Mouse (Mus musculus) limb, embryonic 12.5 days (tissue): ENCODE measurements at regions not wholly inside any gene's neighbourhood (a gene's known extent, or its start where the extent isn't known, plus 50 kb on each side); places are given as distances from the start of the nearest gene placed in this dataset.

Source experiments
- ATAC-seq: fragments of 200-750 bp; cut with Nextera tagmentation; 2 replicates; pipeline ENCODE4 v1.8.0; 2017; ENCODE audit warnings: low read depth, moderate TSS enrichment; ENCODE audit not compliant: insufficient number of reproducible peaks, insufficient read depth, low FRiP score, low TSS enrichment
- H3K27ac ChIP-seq: fragments of 300-500 bp; sonication (generic); 2 replicates; pipeline ENCODE4 v1.5.1; 2016; ENCODE audit warnings: mild to moderate bottlenecking, moderate library complexity
- H3K27me3 ChIP-seq: fragments of 300-500 bp; sonication (generic); 2 replicates; pipeline ENCODE4 v1.6.1; 2016; ENCODE audit warnings: mild to moderate bottlenecking, moderate library complexity
- H3K36me3 ChIP-seq: fragments of 300-500 bp; sonication (generic); 2 replicates; pipeline ENCODE4 v1.6.1; 2016; ENCODE audit warnings: mild to moderate bottlenecking, moderate library complexity
- H3K4me1 ChIP-seq: fragments of 300-500 bp; sonication (generic); replicated peaks from 2 replicates; pipeline ENCODE4 v1.6.1; 2016
- H3K4me2 ChIP-seq: fragments of 300-500 bp; sonication (generic); 2 replicates; pipeline ENCODE4 v1.6.1; 2016; ENCODE audit warnings: mild to moderate bottlenecking, moderate library complexity
- H3K4me3 ChIP-seq: fragments of 300-500 bp; sonication (generic); replicated peaks from 2 replicates; pipeline ENCODE4 v1.5.1; 2016; ENCODE audit warnings: mild to moderate bottlenecking
- H3K9ac ChIP-seq: fragments of 300-500 bp; sonication (generic); replicated peaks from 2 replicates; pipeline ENCODE4 v1.6.1; 2016; ENCODE audit warnings: mild to moderate bottlenecking, moderate library complexity
- H3K9me3 ChIP-seq: fragments of 300-500 bp; sonication (generic); 2 replicates; pipeline ENCODE4 v1.6.1; 2016; ENCODE audit warnings: mild to moderate bottlenecking, moderate library complexity
- WGBS: fragments of 180-500 bp; shearing (Covaris S2); methylation state at CpG from one replicate; pipeline ENCODE4 v1.1.7; 2016; 5-methylcytosine and 5-hydroxymethylcytosine counted together

DNA sequence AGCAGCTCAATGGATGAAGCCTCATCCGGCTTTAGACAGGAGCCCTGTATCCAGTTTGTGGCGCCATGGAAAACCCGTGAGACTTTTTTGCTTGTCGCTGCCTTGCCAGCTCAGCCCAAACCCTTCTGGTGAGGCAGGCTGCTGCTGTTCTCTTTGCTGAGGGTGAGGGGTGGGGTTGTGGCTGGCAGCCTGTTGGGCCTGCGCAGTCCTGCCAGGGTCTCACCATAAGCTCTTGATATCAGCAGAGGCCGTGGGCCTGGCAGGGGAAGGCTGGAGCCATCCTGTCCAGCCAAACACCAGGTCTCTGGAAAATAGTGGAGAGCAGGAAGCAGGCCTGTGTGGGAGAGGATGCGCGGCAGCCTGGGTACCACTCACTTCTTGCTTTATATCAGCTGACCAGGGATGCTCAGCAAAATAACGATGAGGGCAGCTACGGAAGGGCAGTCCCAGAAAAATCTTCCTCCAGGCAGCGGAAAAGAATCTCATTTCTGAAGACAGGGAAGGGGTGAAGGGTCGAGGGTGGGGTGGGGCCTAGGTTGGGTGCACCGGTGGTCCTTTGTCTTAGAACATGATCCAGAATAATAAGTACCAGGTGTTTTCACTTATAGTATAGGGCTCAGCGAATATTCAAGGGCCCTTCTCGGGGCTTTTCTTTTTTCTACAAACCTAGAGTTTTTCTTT, 73.4 kb upstream of the Medag start:
- Histone ChIP-seq H3K9ac (no peak overlapping the region), H3K4me2 (peak overlapping the region; percentile 5; the same call in 1 of the 2 replicates), H3K4me1 (peaks cover 53% of the 10 kb centered on the region), H3K27me3 (no peaks in the 10 kb centered on the region), H3K9me3 (no peaks in the 10 kb centered on the region), H3K27ac (peak overlapping the region; percentile 81), H3K4me3 (no peak overlapping the region), H3K36me3 (no peaks in the 10 kb centered on the region)
- WGBS, result 35% methylated on average over 15 of the region's 15 CpGs
- no peak for ATAC-seq

DNA sequence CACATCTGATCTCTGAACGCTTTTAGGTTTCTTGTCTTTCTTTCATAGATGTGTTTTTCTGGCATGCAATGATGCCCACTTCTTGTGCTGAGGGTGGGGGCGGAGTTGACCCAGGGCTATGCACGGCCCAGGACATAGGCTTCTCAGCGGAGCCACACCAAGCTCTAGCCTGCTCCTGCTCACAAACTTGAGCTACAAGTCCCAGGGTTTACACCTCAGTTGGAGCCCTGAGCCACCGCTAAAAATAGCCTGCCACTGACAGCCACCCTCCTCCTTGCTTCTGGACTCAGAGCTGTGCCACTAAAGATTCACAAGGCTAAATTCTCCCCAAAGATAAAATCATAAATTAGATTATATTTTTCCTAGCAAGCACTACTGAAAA, 72.9 kb upstream of the Medag start:
- Histone ChIP-seq H3K4me1 (peaks cover 49% of the 10 kb centered on the region), H3K27ac (peak overlapping the region; percentile 81), H3K36me3 (no peaks in the 10 kb centered on the region), H3K4me2 (no peak overlapping the region), H3K9me3 (no peaks in the 10 kb centered on the region), H3K27me3 (no peaks in the 10 kb centered on the region), H3K9ac (0 out of 2 replicates have a peak overlapping the region, but pooled peaks have one; percentile 37), H3K4me3 (no peak overlapping the region)
- WGBS, result 40% methylated on average over 5 of the region's 5 CpGs
- ATAC-seq, result no peak

DNA sequence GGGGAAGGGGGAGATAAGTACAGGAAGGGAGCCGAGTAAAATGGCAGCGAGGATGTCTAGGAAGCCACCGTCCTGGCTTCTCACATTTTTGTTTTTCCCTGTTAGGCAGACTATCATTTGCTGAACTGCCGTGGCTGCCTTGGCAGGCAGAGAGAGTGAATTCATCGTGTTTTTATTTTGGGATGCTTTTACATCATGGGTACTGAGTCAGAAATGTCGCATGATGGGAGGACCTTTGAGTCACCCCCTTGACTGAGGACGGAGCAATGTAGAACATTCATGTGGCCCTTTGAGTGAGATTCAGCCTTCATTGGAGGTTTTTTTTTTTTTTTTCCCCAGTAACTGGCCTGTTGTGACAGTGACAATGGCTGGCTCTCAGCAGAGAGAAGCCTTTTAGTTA, 71.2 kb upstream of the Medag start:
- Histone ChIP-seq H3K4me3 (no peak overlapping the region), H3K27me3 (no peaks in the 10 kb centered on the region), H3K36me3 (no peaks in the 10 kb centered on the region), H3K9me3 (no peaks in the 10 kb centered on the region), H3K4me1 (peaks cover 33% of the 10 kb centered on the region), H3K27ac (no peak overlapping the region), H3K9ac (no peak overlapping the region), H3K4me2 (no peak overlapping the region)
- no peak for ATAC-seq
- 84% methylated on average over 7 of the region's 7 CpGs for WGBS

DNA sequence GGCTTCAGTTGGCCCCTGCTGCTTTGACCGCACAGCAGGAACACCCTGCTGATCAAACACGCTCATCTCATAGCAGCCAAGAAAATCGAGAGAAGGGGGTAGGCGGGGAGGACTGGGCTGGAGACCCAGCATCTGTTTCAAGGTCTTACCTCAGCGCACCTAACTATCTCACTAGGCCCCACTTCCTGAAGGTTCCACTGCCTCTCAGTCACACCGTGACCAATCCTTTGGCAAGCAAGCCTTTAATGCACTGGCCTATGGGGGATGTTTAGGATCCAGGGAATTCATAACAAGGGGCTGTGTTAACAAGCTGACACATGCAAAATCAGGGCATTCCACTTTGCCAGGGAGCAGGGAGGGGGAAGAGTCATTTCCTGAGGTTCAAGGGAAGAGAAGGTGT, 70.1 kb upstream of the Medag start:
- peak overlapping the region; percentile 53; the same call in 1 of the 2 replicates for H3K27ac ChIP-seq
- no peak for ATAC-seq

DNA sequence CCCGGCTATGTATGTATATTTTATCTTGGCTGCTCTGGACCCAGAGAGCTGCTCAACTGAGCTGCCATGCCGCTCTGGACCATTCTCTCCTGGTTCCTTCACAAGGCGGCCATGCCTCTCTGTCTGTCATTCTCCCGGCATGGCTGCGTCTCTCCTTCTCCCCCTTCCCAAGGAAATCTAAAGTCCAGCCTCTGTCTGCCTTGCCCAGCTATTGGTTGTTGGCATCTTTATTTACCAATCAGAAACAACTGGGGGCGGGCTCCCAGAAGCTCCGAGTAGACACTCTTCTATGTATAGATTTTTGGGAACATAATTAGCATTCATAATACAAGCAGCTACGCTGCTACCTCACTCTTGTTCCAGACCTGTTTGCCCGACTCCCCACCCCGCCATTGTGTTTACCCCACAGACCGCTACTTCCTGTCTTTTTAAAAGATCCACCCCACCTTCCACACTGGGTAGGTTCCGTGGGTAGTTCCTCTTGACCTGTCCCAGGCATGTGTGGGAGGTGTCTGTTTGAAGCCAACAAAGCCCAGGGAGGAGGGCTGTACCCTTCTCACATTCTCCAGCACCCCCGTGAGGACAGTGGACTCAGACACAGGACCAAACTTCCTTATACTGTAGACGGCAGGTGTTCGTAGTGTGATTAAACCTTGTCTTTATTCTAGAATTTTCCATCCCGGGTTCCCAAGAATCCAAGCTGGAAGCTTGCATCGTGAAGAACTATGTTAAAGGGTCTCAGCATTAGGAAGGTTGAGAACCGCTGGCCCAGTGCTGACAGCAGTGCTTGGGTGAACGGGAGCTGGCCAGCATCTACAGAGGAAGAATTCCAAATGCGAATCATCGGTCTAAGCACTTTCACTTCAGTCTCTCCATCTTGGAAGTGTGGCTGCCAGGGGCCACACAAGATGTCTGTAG, 67.7 kb upstream of the Medag start:
- no peak overlapping the region for H3K4me3 ChIP-seq
- H3K9ac ChIP-seq, result no peak overlapping the region
- H3K4me1 ChIP-seq, result peaks cover 27% of the 10 kb centered on the region
- WGBS, result 91% methylated on average over 21 of the region's 21 CpGs
- H3K27me3 ChIP-seq, result no peaks in the 10 kb centered on the region
- no peak overlapping the region for H3K27ac ChIP-seq
- no peak overlapping the region for H3K4me2 ChIP-seq
- H3K36me3 ChIP-seq, result no peaks in the 10 kb centered on the region
- H3K9me3 ChIP-seq, result no peaks in the 10 kb centered on the region
- no peak for ATAC-seq

More for the DNA sequence above, 70.1 kb upstream of the Medag start:
- no peaks in the 10 kb centered on the region for H3K27me3 ChIP-seq
- peaks cover 30% of the 10 kb centered on the region for H3K4me1 ChIP-seq
- no peak overlapping the region for H3K4me2 ChIP-seq
- H3K36me3 ChIP-seq, result no peaks in the 10 kb centered on the region
- no peak overlapping the region for H3K9ac ChIP-seq
- no peak overlapping the region for H3K4me3 ChIP-seq
- H3K9me3 ChIP-seq, result no peaks in the 10 kb centered on the region
- 59% methylated on average over 6 of the region's 6 CpGs for WGBS

DNA sequence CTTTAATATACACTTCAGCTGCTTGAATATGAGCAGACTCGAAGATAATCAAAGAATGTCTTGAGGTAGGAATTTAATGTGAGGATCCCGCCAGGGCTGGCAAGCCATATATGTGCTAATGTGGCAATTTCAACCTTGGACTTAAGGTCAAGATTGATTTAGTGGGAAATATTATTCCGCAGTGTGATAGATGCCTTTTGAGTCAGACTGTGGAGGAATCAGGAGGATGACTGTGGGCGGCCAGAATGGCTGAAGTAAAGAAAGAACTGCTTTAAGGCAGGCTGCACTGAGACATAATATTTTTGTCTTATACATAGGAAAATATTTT, 67.1 kb upstream of the Medag start:
- Histone ChIP-seq H3K4me2 (no peak overlapping the region), H3K27ac (no peak overlapping the region)
- 90% methylated on average over 4 of the region's 4 CpGs for WGBS

DNA sequence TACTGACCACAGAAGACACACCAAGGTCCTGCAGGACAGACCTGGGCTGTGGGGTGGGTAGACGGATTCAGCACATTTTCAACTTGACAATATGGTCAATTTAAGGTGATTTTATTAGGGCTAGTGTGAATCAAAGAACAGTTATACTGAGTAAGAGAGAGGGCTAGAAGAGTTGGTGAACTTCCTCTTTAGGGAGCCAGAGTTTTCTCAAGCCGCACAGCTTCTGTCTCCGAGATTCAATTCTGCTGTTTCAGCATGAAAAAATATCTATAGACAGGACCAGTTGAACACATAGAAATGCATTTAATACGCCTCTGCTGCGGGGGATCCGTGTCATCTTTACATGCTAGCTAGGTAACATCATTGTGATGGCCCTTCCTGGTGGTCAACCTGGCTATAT, 66.4 kb upstream of the Medag start:
- Histone ChIP-seq H3K4me2 (no peak overlapping the region), H3K36me3 (no peaks in the 10 kb centered on the region), H3K4me3 (no peak overlapping the region), H3K4me1 (peaks cover 23% of the 10 kb centered on the region), H3K9ac (no peak overlapping the region), H3K27me3 (no peaks in the 10 kb centered on the region), H3K9me3 (no peaks in the 10 kb centered on the region), H3K27ac (no peak overlapping the region)
- ATAC-seq, result no peak
- 91% methylated on average over 6 of the region's 6 CpGs for WGBS

More for the DNA sequence above, 67.1 kb upstream of the Medag start:
- Histone ChIP-seq H3K4me1 (peaks cover 23% of the 10 kb centered on the region), H3K9ac (no peak overlapping the region), H3K27me3 (no peaks in the 10 kb centered on the region), H3K4me3 (no peak overlapping the region), H3K36me3 (no peaks in the 10 kb centered on the region), H3K9me3 (no peaks in the 10 kb centered on the region)
- no peak for ATAC-seq

DNA sequence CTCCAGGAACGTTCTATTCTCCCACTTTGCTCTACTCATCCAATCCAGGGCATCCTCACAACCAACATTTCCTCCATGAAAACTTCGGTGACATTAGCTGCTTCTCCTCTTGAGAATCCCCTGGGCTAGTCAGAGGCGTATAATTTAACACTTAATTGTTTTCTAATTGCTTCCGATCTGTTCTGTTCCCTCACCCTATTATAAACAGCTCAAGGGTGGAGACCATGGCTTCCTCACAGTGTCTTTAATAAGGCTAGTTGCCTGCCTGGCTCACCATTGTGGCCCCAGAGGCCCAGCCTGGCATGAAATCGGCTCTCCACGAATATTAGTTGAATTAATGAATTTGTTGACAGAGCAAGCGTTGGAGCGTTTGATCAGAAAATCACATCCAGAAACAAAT, 61.9 kb upstream of the Medag start:
- ATAC-seq, result no peak
- no peaks in the 10 kb centered on the region for H3K36me3 ChIP-seq

DNA sequence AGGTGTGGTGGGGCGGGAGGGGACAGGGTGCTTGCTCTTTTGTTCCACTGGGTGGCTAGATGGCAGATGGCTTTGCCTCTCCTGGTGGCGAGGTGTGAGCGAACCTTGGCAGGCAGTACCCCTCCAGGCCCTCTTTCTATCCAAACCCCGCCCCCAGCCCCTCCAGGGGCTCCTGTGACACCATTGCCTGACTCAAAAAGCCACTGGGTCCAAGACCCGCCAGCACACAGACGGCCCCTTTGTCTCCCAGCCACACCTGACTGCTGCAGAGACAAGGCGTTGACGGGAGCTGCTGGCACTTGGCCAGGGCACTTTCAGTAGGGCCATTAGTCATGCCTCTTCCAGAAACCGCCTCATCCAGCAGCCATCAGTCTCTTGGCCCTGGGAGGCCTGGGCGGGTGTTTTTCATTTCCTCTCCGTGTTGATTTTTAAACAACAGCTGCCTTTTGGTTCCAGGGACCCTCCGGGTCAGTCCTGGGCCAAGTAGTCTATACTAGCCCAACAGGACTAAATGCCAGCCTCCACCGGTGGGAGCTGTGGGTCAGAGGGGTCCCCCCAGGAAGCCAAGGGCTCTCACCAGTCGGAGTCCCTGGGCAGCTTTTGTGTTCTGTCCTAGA, 58.4 kb upstream of the Medag start:
- Histone ChIP-seq H3K36me3 (no peaks in the 10 kb centered on the region), H3K27ac (peak overlapping the region; percentile 85), H3K9ac (no peak overlapping the region; the same call in 1 of the 2 replicates), H3K4me3 (no peak overlapping the region), H3K4me2 (peak overlapping the region; percentile 11; the same call in 1 of the 2 replicates), H3K9me3 (no peaks in the 10 kb centered on the region), H3K4me1 (peaks cover 29% of the 10 kb centered on the region), H3K27me3 (no peaks in the 10 kb centered on the region)
- ATAC-seq, result peak; percentile 88
- WGBS, result 17% methylated on average over 14 of the region's 14 CpGs

More for the DNA sequence above, 61.9 kb upstream of the Medag start:
- H3K4me3 ChIP-seq, result no peak overlapping the region
- H3K9me3 ChIP-seq, result no peaks in the 10 kb centered on the region
- no peak overlapping the region for H3K4me2 ChIP-seq
- H3K27me3 ChIP-seq, result no peaks in the 10 kb centered on the region
- H3K9ac ChIP-seq, result no peak overlapping the region
- 68% methylated on average over 8 of the region's 8 CpGs for WGBS
- peaks cover 32% of the 10 kb centered on the region for H3K4me1 ChIP-seq
- no peak overlapping the region for H3K27ac ChIP-seq

DNA sequence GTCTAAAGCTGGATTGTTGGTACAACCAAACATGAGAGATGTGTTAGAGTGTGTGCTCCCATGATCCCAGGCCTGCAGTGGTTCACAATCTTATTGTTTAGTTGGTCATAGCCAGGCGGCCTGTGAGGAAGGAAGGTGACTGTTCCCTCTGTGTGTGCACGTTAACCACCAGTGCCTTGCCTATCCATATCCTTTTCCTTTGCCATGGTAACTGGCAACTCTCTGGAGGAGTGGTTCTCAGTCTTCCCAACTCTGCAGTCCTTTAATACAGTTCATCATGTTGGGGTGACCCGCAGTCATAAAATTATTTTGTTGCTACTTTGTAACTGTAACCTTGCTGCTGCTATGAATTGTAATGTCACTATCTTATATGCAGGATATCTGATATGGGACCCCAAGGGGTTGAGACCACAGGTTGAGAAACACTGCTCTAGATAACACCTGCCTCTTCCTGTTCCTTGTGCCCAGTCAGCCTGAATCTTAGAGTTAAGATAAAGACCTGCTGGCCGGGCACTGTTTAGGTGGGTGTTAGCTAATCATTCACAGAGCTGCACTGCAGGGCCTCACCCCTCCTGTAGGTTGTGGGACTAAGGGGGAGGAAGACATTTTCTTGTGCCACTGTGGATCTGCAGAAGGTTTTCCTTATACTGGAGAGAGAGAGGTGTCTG, 57.0 kb upstream of the Medag start:
- Histone ChIP-seq H3K9ac (no peak overlapping the region), H3K27ac (no peak overlapping the region), H3K4me3 (no peak overlapping the region), H3K9me3 (0 out of 2 replicates have a peak, but pooled peaks cover under 1% of the 10 kb centered on the region), H3K4me2 (no peak overlapping the region), H3K4me1 (peaks cover 29% of the 10 kb centered on the region), H3K36me3 (no peaks in the 10 kb centered on the region), H3K27me3 (no peaks in the 10 kb centered on the region)
- 80% methylated on average over 4 of the region's 4 CpGs for WGBS
- ATAC-seq, result no peak

DNA sequence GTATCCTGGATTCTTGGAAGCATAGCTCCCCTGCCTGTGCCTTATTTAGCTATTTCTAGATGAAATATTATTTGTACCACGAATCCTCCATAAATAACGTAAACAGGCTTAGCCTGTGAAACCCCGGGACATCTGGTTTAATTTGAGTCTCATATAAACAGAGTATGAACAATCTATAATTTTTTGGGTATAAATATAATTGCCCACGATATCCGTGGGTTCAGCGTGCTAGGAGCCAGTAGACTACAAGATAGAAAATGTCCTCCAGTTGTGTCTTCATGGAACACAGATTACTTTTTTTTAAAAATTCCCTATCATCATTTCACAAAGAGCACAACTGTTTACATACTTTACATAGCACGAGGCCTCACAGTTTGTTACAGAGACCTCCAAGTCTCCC, 56.4 kb upstream of the Medag start:
- H3K4me3 ChIP-seq, result no peak overlapping the region
- H3K27me3 ChIP-seq, result no peaks in the 10 kb centered on the region
- H3K4me1 ChIP-seq, result peaks cover 29% of the 10 kb centered on the region
- WGBS, result 85% methylated on average over 7 of the region's 7 CpGs
- H3K4me2 ChIP-seq, result no peak overlapping the region
- H3K36me3 ChIP-seq, result no peaks in the 10 kb centered on the region
- no peak overlapping the region for H3K9ac ChIP-seq
- no peak for ATAC-seq
- peaks cover 6% of the 10 kb centered on the region; the same call in 1 of the 2 replicates for H3K9me3 ChIP-seq
- H3K27ac ChIP-seq, result no peak overlapping the region
